Mouse (Mus musculus): ENCODE measurements at regions not wholly inside any gene's neighbourhood (a gene's known extent, or its start where the extent isn't known, plus 50 kb on each side); places are given as distances from the start of the nearest gene placed in this dataset.

DNA sequence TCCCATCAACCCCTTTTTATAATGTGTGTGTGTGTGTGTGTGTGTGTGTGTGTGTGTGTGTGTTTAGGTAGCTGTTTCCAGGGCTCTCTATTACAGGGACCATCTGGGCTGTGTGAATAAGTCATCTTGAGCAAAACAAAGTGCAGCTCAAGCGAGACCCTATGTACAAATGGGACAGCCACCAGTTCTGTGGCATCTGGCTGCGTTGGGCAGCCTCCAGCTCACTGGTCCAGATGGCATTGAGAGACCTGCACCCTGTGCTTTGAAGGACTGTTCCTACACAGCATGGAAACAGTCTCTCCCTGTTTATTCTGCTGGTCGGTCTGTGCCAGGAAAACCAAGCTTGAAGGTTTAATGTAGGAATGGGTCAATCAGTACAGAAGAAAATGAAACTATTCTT lies 311.4 kb upstream of the Cdyl start:
- Histone ChIP-seq H3K4me1 (ENCODE audit: control insufficient read depth in 2 of 2, insufficient read depth in 2 of 2, low read length in 2 of 2) (no peaks in the 10 kb centered on the region), H3K4me3 (ENCODE audit: control insufficient read depth in 1 of 2, insufficient read depth in 1 of 2, low read depth in 1 of 2, low read length in 2 of 2) (no peak overlapping the region), H3K9ac (ENCODE audit: low read length) (no peak overlapping the region), H3K36me3 (ENCODE audit: control insufficient read depth, insufficient read depth, low read length) (no peaks in the 10 kb centered on the region), H3K9me3 (ENCODE audit: control insufficient read depth, low read length) (no peaks in the 10 kb centered on the region), H3K27ac (replicated peaks in 1 of 2; ENCODE audit: control insufficient read depth in 1 of 2, insufficient read depth in 1 of 2, low read depth in 2 of 2, low read length in 2 of 2) (no peak overlapping the region), H3K27me3 (ENCODE audit: control insufficient read depth, insufficient read depth, low read length) (no peaks in the 10 kb centered on the region), H3K4me2 (ENCODE audit: low read length) (no peak overlapping the region)
- ATAC-seq (ENCODE audit: insufficient number of reproducible peaks, insufficient read depth, low FRiP score, low read depth), result no peak
- WGBS, result 73% methylated on average over 3 of the region's 3 CpGs

DNA sequence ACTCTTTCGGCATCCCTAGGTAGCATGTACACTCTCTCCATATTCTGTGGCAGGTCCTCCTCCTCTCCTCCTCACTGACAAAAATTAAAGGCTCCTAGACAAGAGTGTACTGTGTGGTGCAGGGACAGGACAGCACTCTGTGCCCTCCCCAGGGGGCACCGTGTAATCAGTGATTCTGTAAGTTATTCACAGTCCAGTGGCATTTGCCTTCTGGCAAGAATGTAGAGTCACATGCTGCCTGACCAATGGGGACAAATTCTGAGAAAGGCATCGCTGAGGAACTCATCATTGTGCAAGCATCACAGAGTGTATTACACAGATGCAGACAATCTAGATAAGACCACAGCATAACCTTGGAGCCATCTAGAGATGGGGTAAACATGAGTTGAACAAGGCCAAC lies 300.3 kb upstream of the Cdyl start:
- H3K27ac ChIP-seq (replicated peaks in 1 of 2; ENCODE audit: control insufficient read depth in 1 of 2, insufficient read depth in 1 of 2, low read depth in 2 of 2, low read length in 2 of 2), result no peak overlapping the region
- H3K4me1 ChIP-seq (ENCODE audit: control insufficient read depth in 2 of 2, insufficient read depth in 2 of 2, low read length in 2 of 2), result no peaks in the 10 kb centered on the region
- no peaks in the 10 kb centered on the region for H3K9me3 ChIP-seq (ENCODE audit: control insufficient read depth, low read length)
- no peaks in the 10 kb centered on the region for H3K36me3 ChIP-seq (ENCODE audit: control insufficient read depth, insufficient read depth, low read length)
- no peak for ATAC-seq (ENCODE audit: insufficient number of reproducible peaks, insufficient read depth, low FRiP score, low read depth)
- 70% methylated on average over 3 of the region's 3 CpGs for WGBS
- no peaks in the 10 kb centered on the region for H3K27me3 ChIP-seq (ENCODE audit: control insufficient read depth, insufficient read depth, low read length)
- no peak overlapping the region for H3K4me3 ChIP-seq (ENCODE audit: control insufficient read depth in 1 of 2, insufficient read depth in 1 of 2, low read depth in 1 of 2, low read length in 2 of 2)
- no peak overlapping the region for H3K9ac ChIP-seq (ENCODE audit: low read length)
- no peak overlapping the region for H3K4me2 ChIP-seq (ENCODE audit: low read length)

DNA sequence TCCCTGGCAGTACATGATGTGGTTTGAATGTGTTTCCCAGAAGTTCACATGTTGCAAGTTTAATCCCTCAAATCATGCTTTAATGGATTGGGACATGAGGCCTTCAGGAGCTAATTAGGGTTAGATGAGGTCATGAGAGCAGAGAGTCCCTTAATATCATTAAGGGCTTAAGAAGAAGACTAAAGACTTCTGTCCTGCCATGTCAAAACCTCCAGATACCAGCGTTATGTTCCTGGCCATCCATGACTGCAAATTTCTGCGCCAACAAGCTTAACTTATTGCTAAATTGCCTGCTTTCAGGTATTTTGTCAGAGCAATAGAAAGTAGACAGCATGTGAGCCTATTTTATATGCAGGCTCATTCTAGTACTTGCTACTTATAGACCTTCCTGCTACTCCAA lies 282.1 kb upstream of the Cdyl start:
- Histone ChIP-seq H3K9me3 (ENCODE audit: control insufficient read depth, low read length) (no peaks in the 10 kb centered on the region), H3K4me1 (ENCODE audit: control insufficient read depth in 2 of 2, insufficient read depth in 2 of 2, low read length in 2 of 2) (peaks cover 0 to under 1% of the 10 kb centered on the region in 2 experiments; a peak in 1 of 4 replicates), H3K36me3 (ENCODE audit: control insufficient read depth, insufficient read depth, low read length) (no peaks in the 10 kb centered on the region), H3K4me3 (ENCODE audit: control insufficient read depth in 1 of 2, insufficient read depth in 1 of 2, low read depth in 1 of 2, low read length in 2 of 2) (no peak overlapping the region), H3K27me3 (ENCODE audit: control insufficient read depth, insufficient read depth, low read length) (no peaks in the 10 kb centered on the region), H3K27ac (replicated peaks in 1 of 2; ENCODE audit: control insufficient read depth in 1 of 2, insufficient read depth in 1 of 2, low read depth in 2 of 2, low read length in 2 of 2) (no peak overlapping the region), H3K4me2 (ENCODE audit: low read length) (no peak overlapping the region), H3K9ac (ENCODE audit: low read length) (no peak overlapping the region)
- ATAC-seq (ENCODE audit: insufficient number of reproducible peaks, insufficient read depth, low FRiP score, low read depth), result no peak
- WGBS, result 92% methylated on average over 2 of the region's 2 CpGs

DNA sequence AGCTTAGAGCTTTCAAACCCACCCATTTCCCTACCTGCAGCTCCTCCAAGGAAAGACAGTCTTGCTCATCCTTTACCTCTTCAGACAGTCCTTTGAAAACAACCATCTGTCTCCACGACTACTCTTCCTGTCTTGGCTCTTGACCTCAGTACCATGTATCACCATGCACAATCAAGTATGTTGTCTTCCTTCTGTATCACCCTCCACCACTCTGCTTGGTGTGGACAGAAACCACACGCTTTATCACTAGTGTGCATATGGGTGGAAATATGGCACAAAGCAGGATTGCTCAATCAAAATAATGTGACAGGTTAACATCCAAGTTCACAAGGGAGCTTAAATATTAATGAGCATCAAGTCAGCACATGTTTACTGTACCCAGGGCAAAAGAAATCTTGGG lies 280.1 kb upstream of the Cdyl start:
- no peak overlapping the region for H3K4me3 ChIP-seq (ENCODE audit: control insufficient read depth in 1 of 2, insufficient read depth in 1 of 2, low read depth in 1 of 2, low read length in 2 of 2)
- H3K9me3 ChIP-seq (ENCODE audit: control insufficient read depth, low read length), result no peaks in the 10 kb centered on the region
- no peak overlapping the region for H3K4me2 ChIP-seq (ENCODE audit: low read length)
- H3K4me1 ChIP-seq (ENCODE audit: control insufficient read depth in 2 of 2, insufficient read depth in 2 of 2, low read length in 2 of 2), result peaks cover 13 to 20% of the 10 kb centered on the region in 2 experiments
- H3K9ac ChIP-seq (ENCODE audit: low read length), result no peak overlapping the region
- no peaks in the 10 kb centered on the region for H3K27me3 ChIP-seq (ENCODE audit: control insufficient read depth, insufficient read depth, low read length)
- WGBS, result 78% methylated on average over 2 of the region's 2 CpGs
- H3K27ac ChIP-seq (replicated peaks in 1 of 2; ENCODE audit: control insufficient read depth in 1 of 2, insufficient read depth in 1 of 2, low read depth in 2 of 2, low read length in 2 of 2), result no peak overlapping the region
- no peak for ATAC-seq (ENCODE audit: insufficient number of reproducible peaks, insufficient read depth, low FRiP score, low read depth)
- no peaks in the 10 kb centered on the region for H3K36me3 ChIP-seq (ENCODE audit: control insufficient read depth, insufficient read depth, low read length)

DNA sequence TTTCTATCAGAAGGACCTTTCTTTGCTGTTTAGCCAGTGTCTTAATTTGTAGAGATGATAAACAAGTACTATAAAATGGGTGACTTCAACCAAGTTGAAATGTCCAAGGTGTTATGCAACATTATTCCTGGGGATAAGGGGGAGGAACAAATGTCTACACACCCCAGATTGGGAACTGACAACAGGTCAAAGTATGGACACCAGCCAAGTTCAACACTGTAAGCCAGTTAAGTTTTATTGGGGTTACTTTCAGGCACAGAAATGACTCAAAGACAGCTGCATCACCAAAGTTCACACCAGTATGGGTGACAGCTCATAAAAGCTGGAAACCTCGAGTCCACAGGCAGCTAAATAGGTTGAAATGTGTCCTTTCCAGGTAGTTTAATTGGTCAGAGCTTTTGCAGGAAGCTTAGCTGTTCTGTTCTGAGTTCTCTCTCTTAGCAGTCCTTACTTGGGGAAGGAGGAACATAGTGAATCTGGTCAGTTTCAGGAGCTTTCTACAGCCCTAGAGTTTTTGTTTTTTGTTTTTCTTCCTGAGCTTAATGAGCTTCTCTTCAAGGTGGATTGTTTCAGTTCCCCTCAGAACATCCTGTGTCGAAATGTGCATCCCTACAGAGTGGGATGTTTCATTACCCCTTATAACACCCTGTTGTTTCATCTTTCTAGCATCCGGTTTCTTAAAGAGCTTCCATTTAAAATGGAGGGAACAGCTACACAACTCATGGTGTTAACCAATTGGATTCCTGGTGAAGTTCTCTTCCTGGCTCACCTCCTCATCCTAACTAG lies 279.2 kb upstream of the Cdyl start:
- no peak overlapping the region for H3K4me3 ChIP-seq (ENCODE audit: control insufficient read depth in 1 of 2, insufficient read depth in 1 of 2, low read depth in 1 of 2, low read length in 2 of 2)
- 66% methylated on average over 3 of the region's 3 CpGs for WGBS

DNA sequence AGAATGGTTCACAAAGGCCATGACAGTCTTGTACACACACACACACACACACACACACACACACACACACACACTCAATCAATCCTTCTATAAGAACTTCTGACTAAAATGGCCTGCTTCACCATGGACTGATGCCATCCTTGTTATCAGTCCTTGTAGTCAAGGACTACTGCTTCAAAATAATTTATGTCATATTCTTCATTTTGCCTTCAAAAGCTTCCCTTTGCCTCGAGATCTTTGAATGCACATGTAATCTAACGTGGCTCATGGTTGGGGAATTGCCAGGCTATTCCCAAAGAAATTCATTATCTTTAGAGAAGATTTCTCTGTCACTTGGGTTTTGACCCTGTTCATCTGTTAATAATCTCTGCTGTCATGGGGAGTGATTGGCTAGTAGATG lies 278.0 kb upstream of the Cdyl start:
- no peak for ATAC-seq (ENCODE audit: insufficient number of reproducible peaks, insufficient read depth, low FRiP score, low read depth)
- no peak overlapping the region for H3K9ac ChIP-seq (ENCODE audit: low read length)
- no peaks in the 10 kb centered on the region for H3K36me3 ChIP-seq (ENCODE audit: control insufficient read depth, insufficient read depth, low read length)
- peaks cover 14 to 20% of the 10 kb centered on the region in 2 experiments for H3K4me1 ChIP-seq (ENCODE audit: control insufficient read depth in 2 of 2, insufficient read depth in 2 of 2, low read length in 2 of 2)
- no peak overlapping the region for H3K4me2 ChIP-seq (ENCODE audit: low read length)
- no peaks in the 10 kb centered on the region for H3K27me3 ChIP-seq (ENCODE audit: control insufficient read depth, insufficient read depth, low read length)
- WGBS, result 73% methylated on average over 2 of the region's 2 CpGs
- no peak overlapping the region for H3K4me3 ChIP-seq (ENCODE audit: control insufficient read depth in 1 of 2, insufficient read depth in 1 of 2, low read depth in 1 of 2, low read length in 2 of 2)
- H3K27ac ChIP-seq (replicated peaks in 1 of 2; ENCODE audit: control insufficient read depth in 1 of 2, insufficient read depth in 1 of 2, low read depth in 2 of 2, low read length in 2 of 2), result no peak overlapping the region
- no peaks in the 10 kb centered on the region for H3K9me3 ChIP-seq (ENCODE audit: control insufficient read depth, low read length)

More for the DNA sequence above, 279.2 kb upstream of the Cdyl start:
- Histone ChIP-seq H3K27me3 (ENCODE audit: control insufficient read depth, insufficient read depth, low read length) (no peaks in the 10 kb centered on the region), H3K9me3 (ENCODE audit: control insufficient read depth, low read length) (no peaks in the 10 kb centered on the region), H3K36me3 (ENCODE audit: control insufficient read depth, insufficient read depth, low read length) (no peaks in the 10 kb centered on the region), H3K9ac (ENCODE audit: low read length) (no peak overlapping the region), H3K4me1 (ENCODE audit: control insufficient read depth in 2 of 2, insufficient read depth in 2 of 2, low read length in 2 of 2) (peaks cover 13 to 20% of the 10 kb centered on the region in 2 experiments), H3K4me2 (ENCODE audit: low read length) (no peak overlapping the region), H3K27ac (replicated peaks in 1 of 2; ENCODE audit: control insufficient read depth in 1 of 2, insufficient read depth in 1 of 2, low read depth in 2 of 2, low read length in 2 of 2) (no peak overlapping the region)
- ATAC-seq (ENCODE audit: insufficient number of reproducible peaks, insufficient read depth, low FRiP score, low read depth), result no peak

DNA sequence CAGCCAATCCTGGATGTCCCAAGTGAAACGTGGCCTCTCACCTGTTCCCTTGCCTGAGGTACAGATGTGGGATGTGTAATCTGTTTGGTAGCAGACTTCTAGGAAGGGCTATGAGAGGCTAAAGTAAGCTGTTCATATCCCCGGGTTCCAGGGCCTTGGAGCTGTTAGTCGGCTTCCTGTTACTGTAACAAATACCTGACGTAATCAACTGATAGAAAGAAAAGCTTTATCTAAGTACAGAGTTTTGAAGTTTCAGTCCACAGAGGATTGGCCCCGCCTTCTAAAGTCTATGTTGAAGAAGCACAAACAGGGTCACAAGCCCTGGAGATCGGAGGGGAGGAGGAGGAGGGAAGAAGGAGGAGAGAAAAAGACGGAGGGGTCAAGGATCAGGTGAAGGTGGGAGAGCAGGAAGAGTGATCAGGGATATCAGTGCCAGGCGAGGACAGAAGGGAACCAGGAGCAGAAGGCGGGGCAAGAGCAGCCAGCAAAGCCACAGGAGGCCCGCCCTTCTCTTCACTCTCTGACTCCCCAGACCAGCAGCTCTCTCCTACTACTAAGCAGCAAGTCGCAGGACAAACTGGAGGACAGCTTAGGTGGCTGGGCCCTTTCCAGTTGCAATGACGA lies 276.5 kb upstream of the Cdyl start:
- peak; percentile 76 for ATAC-seq (ENCODE audit: insufficient number of reproducible peaks, insufficient read depth, low FRiP score, low read depth)
- H3K27me3 ChIP-seq (ENCODE audit: control insufficient read depth, insufficient read depth, low read length), result no peaks in the 10 kb centered on the region
- H3K4me2 ChIP-seq (ENCODE audit: low read length), result peak overlapping the region; percentile 57
- H3K4me1 ChIP-seq (ENCODE audit: control insufficient read depth in 2 of 2, insufficient read depth in 2 of 2, low read length in 2 of 2), result peaks cover 14 to 20% of the 10 kb centered on the region in 2 experiments
- H3K4me3 ChIP-seq (ENCODE audit: control insufficient read depth in 1 of 2, insufficient read depth in 1 of 2, low read depth in 1 of 2, low read length in 2 of 2), result peak overlapping the region; percentile 9 to 11; a peak in 2 of 4 replicates
- 10% methylated on average over 12 of the region's 12 CpGs for WGBS
- H3K36me3 ChIP-seq (ENCODE audit: control insufficient read depth, insufficient read depth, low read length), result no peaks in the 10 kb centered on the region
- no peaks in the 10 kb centered on the region for H3K9me3 ChIP-seq (ENCODE audit: control insufficient read depth, low read length)
- H3K27ac ChIP-seq (replicated peaks in 1 of 2; ENCODE audit: control insufficient read depth in 1 of 2, insufficient read depth in 1 of 2, low read depth in 2 of 2, low read length in 2 of 2), result peak overlapping the region; percentile 93 to 97
- peak overlapping the region; percentile 42 for H3K9ac ChIP-seq (ENCODE audit: low read length)

All from heart, embryonic 14.5 days (tissue).